Mouse (Mus musculus): ENCODE results near the gene Hist2h2be.

GRCm38 (mm10) chr3:96175251-96175650 is 45.7 kb upstream of the Hist2h2be start:
- TF ChIP-seq CTCF (IDR thresholded peaks at IDR 0.05; ENCODE audit: low read depth) (no peak), EP300 (IDR thresholded peaks at IDR 0.05; ENCODE audit: low read depth) (no peak)
